Mouse (Mus musculus): ENCODE measurements around the gene Ppm1l.

DNA sequence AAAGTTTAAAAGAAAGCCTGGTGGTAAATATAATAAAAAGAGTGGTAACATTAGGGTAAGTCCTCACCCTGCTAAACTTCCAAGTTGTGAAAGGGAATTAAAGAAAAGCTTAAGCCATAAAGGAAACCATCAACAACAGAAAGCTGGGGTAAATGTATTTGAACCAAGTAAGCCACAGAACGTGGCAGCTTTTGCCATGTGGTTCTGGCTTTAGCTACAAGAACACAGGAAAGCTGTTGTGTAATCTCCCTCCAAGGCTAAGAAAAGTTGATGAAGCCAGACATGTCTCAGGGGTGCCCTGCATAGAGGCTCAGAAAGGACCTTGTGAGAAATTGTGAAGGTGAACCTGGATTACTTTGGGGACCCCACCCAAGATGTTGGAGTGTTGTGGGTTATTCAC lies 16.5 kb upstream of the Ppm1l start:
- TF ChIP-seq CTCF (IDR thresholded peaks at IDR 0.05; ENCODE audit: borderline replicate concordance, extremely low read depth, insufficient read depth, insufficient read length) = no peak
- TF ChIP-seq POLR2A (IDR thresholded peaks at IDR 0.05; ENCODE audit: borderline replicate concordance, extremely low read depth, insufficient read depth, insufficient read length, poor library complexity, severe bottlenecking) = no peak

Measured in brain, embryonic 14.5 days (tissue).